Mouse (Mus musculus): ENCODE measurements at regions not wholly inside any gene's neighbourhood (a gene's known extent, or its start where the extent isn't known, plus 50 kb on each side); places are given as distances from the start of the nearest gene placed in this dataset.

GRCm38 (mm10) chr9:116511450-116511849 lies 336.3 kb upstream of the Tgfbr2 start:
- H3K4me3 ChIP-seq = no peak overlapping the region
- no peak overlapping the region for H3K4me2 ChIP-seq
- no peak overlapping the region for H3K9ac ChIP-seq
- 57% methylated on average over 3 of the region's 3 CpGs for WGBS
- H3K27me3 ChIP-seq (replicated peaks) = no peaks in the 10 kb centered on the region
- H3K9me3 ChIP-seq = no peaks in the 10 kb centered on the region
- H3K4me1 ChIP-seq = no peaks in the 10 kb centered on the region
- ATAC-seq (replicated peaks) = no peak
- no peak overlapping the region for H3K27ac ChIP-seq
- no peaks in the 10 kb centered on the region for H3K36me3 ChIP-seq (replicated peaks)

- ATAC-seq (replicated peaks) = no peak
- Histone ChIP-seq H3K9ac (no peak overlapping the region), H3K36me3 (replicated peaks) (no peaks in the 10 kb centered on the region), H3K4me1 (no peaks in the 10 kb centered on the region), H3K9me3 (no peaks in the 10 kb centered on the region), H3K4me3 (no peak overlapping the region), H3K4me2 (no peak overlapping the region), H3K27ac (no peak overlapping the region), H3K27me3 (replicated peaks) (no peaks in the 10 kb centered on the region)
- WGBS = 86% methylated on average over 5 of the region's 5 CpGs
These were observed 332.6 kb upstream of the Tgfbr2 start for GRCm38 (mm10) chr9:116507756-116508155.

- Histone ChIP-seq H3K9me3 (no peaks in the 10 kb centered on the region), H3K4me1 (no peaks in the 10 kb centered on the region), H3K36me3 (replicated peaks) (no peaks in the 10 kb centered on the region), H3K27me3 (replicated peaks) (no peaks in the 10 kb centered on the region), H3K4me3 (no peak overlapping the region), H3K9ac (no peak overlapping the region), H3K4me2 (no peak overlapping the region), H3K27ac (no peak overlapping the region)
- no peak for ATAC-seq (replicated peaks)
- WGBS = 47% methylated on average over 5 of the region's 5 CpGs
These were observed 327.7 kb upstream of the Tgfbr2 start for GRCm38 (mm10) chr9:116502831-116503230.

- Histone ChIP-seq H3K27me3 (replicated peaks) (no peaks in the 10 kb centered on the region), H3K9ac (no peak overlapping the region), H3K4me1 (no peaks in the 10 kb centered on the region), H3K4me2 (no peak overlapping the region), H3K27ac (no peak overlapping the region), H3K36me3 (replicated peaks) (no peaks in the 10 kb centered on the region), H3K4me3 (no peak overlapping the region), H3K9me3 (no peaks in the 10 kb centered on the region)
- WGBS = 68% methylated on average over 3 of the region's 3 CpGs
- no peak for ATAC-seq (replicated peaks)
These were observed 325.8 kb upstream of the Tgfbr2 start for GRCm38 (mm10) chr9:116500951-116501350.

- Histone ChIP-seq H3K4me1 (no peaks in the 10 kb centered on the region), H3K27me3 (replicated peaks) (no peaks in the 10 kb centered on the region), H3K4me3 (no peak overlapping the region), H3K36me3 (replicated peaks) (no peaks in the 10 kb centered on the region), H3K4me2 (no peak overlapping the region), H3K9me3 (no peaks in the 10 kb centered on the region), H3K27ac (no peak overlapping the region), H3K9ac (no peak overlapping the region)
- no peak for ATAC-seq (replicated peaks)
- 91% methylated on average over 2 of the region's 2 CpGs for WGBS
These were observed 316.1 kb upstream of the Tgfbr2 start for GRCm38 (mm10) chr9:116491227-116491626.

GRCm38 (mm10) chr9:116489787-116490186 lies 314.6 kb upstream of the Tgfbr2 start:
- ATAC-seq (replicated peaks) = no peak
- Histone ChIP-seq H3K9ac (no peak overlapping the region), H3K9me3 (no peaks in the 10 kb centered on the region), H3K4me3 (no peak overlapping the region), H3K4me2 (no peak overlapping the region), H3K27ac (no peak overlapping the region), H3K4me1 (no peaks in the 10 kb centered on the region), H3K36me3 (replicated peaks) (no peaks in the 10 kb centered on the region), H3K27me3 (replicated peaks) (no peaks in the 10 kb centered on the region)
- WGBS = 70% methylated on average over 4 of the region's 4 CpGs

- H3K4me1 ChIP-seq = no peaks in the 10 kb centered on the region
- H3K27me3 ChIP-seq (replicated peaks) = no peaks in the 10 kb centered on the region
- H3K27ac ChIP-seq = no peak overlapping the region
- no peak overlapping the region for H3K4me3 ChIP-seq
- no peak for ATAC-seq (replicated peaks)
- WGBS = 76% methylated on average over 5 of the region's 5 CpGs
- no peaks in the 10 kb centered on the region for H3K36me3 ChIP-seq (replicated peaks)
- no peak overlapping the region for H3K4me2 ChIP-seq
- H3K9ac ChIP-seq = no peak overlapping the region
- no peaks in the 10 kb centered on the region for H3K9me3 ChIP-seq
These were observed 314.1 kb upstream of the Tgfbr2 start for GRCm38 (mm10) chr9:116489273-116489672.

- Histone ChIP-seq H3K9me3 (no peaks in the 10 kb centered on the region), H3K36me3 (replicated peaks) (no peaks in the 10 kb centered on the region), H3K4me2 (no peak overlapping the region), H3K27ac (no peak overlapping the region), H3K9ac (no peak overlapping the region), H3K4me1 (no peaks in the 10 kb centered on the region), H3K27me3 (replicated peaks) (no peaks in the 10 kb centered on the region), H3K4me3 (no peak overlapping the region)
- WGBS = 82% methylated on average over 3 of the region's 3 CpGs
- ATAC-seq (replicated peaks) = no peak
These were observed 302.1 kb upstream of the Tgfbr2 start for GRCm38 (mm10) chr9:116477309-116477708.

- Histone ChIP-seq H3K4me2 (no peak overlapping the region), H3K36me3 (replicated peaks) (no peaks in the 10 kb centered on the region), H3K4me3 (no peak overlapping the region), H3K9ac (no peak overlapping the region), H3K27me3 (replicated peaks) (no peaks in the 10 kb centered on the region), H3K27ac (no peak overlapping the region), H3K9me3 (no peaks in the 10 kb centered on the region), H3K4me1 (no peaks in the 10 kb centered on the region)
- whole genome bisulfite sequencing = 79% methylated on average over 12 of the region's 12 CpGs
- ATAC-seq (replicated peaks) = no peak
These were observed 300.2 kb upstream of the Tgfbr2 start for GRCm38 (mm10) chr9:116475206-116475955.

- H3K27ac ChIP-seq = no peak overlapping the region
- no peak overlapping the region for H3K4me3 ChIP-seq
- no peaks in the 10 kb centered on the region for H3K9me3 ChIP-seq
- ATAC-seq (replicated peaks) = no peak
- no peak overlapping the region for H3K4me2 ChIP-seq
- peaks cover 16% of the 10 kb centered on the region for H3K4me1 ChIP-seq
- no peak overlapping the region for H3K9ac ChIP-seq
- H3K36me3 ChIP-seq (replicated peaks) = no peaks in the 10 kb centered on the region
- no peaks in the 10 kb centered on the region for H3K27me3 ChIP-seq (replicated peaks)
- WGBS = 70% methylated on average over 4 of the region's 4 CpGs
These were observed 297.7 kb upstream of the Tgfbr2 start for GRCm38 (mm10) chr9:116472855-116473254.

GRCm38 (mm10) chr9:116468569-116469250 lies 293.6 kb upstream of the Tgfbr2 start:
- 22% methylated on average over 10 of the region's 10 CpGs for WGBS
- Histone ChIP-seq H3K27ac (peak overlapping the region; percentile 65), H3K9ac (no peak overlapping the region; the same call in 1 of the 2 replicates), H3K4me2 (peak overlapping the region; percentile 30), H3K36me3 (replicated peaks) (no peaks in the 10 kb centered on the region), H3K9me3 (no peaks in the 10 kb centered on the region), H3K4me1 (peaks cover 16% of the 10 kb centered on the region), H3K27me3 (replicated peaks) (no peaks in the 10 kb centered on the region), H3K4me3 (no peak overlapping the region)
- ATAC-seq (replicated peaks) = peak; percentile 77

- Histone ChIP-seq H3K9me3 (no peaks in the 10 kb centered on the region), H3K4me2 (no peak overlapping the region), H3K36me3 (replicated peaks) (no peaks in the 10 kb centered on the region), H3K27ac (no peak overlapping the region), H3K9ac (no peak overlapping the region), H3K4me3 (no peak overlapping the region), H3K27me3 (replicated peaks) (no peaks in the 10 kb centered on the region), H3K4me1 (peaks cover 16% of the 10 kb centered on the region)
- 95% methylated on average over 7 of the region's 7 CpGs for WGBS
- no peak for ATAC-seq (replicated peaks)
These were observed 291.2 kb upstream of the Tgfbr2 start for GRCm38 (mm10) chr9:116466336-116466735.

- 73% methylated on average over 2 of the region's 2 CpGs for WGBS
- Histone ChIP-seq H3K27ac (no peak overlapping the region), H3K9ac (no peak overlapping the region), H3K4me3 (no peak overlapping the region), H3K9me3 (no peaks in the 10 kb centered on the region), H3K36me3 (replicated peaks) (no peaks in the 10 kb centered on the region), H3K4me2 (no peak overlapping the region), H3K4me1 (peaks cover 16% of the 10 kb centered on the region), H3K27me3 (replicated peaks) (no peaks in the 10 kb centered on the region)
- no peak for ATAC-seq (replicated peaks)
These were observed 289.5 kb upstream of the Tgfbr2 start for GRCm38 (mm10) chr9:116464626-116465025.

Measured in midbrain, embryonic 15.5 days (tissue).